Mouse (Mus musculus) kidney, embryonic 15.5 days (tissue): Measurements from ENCODE around the gene Ttc12. TPM values are rescaled to one million over a fixed set of nuclear protein-coding genes. Genes with fewer than 3 reads are reported as not detected.

ENCODE experiments used
- ATAC-seq: fragments of 200-750 bp; cut with Nextera tagmentation; replicated peaks from 2 replicates; pipeline ENCODE4 v1.8.0; 2017; ENCODE audit warnings: moderate TSS enrichment; ENCODE audit not compliant: low FRiP score
- H3K27ac ChIP-seq: fragments of 300-500 bp; sonication (generic); 2 replicates; pipeline ENCODE4 v1.5.1; 2015; ENCODE audit warnings: mild to moderate bottlenecking, inconsistent platforms
- H3K27me3 ChIP-seq: fragments of 300-500 bp; sonication (generic); 2 replicates; pipeline ENCODE4 v1.6.1; 2015; ENCODE audit warnings: inconsistent platforms
- H3K36me3 ChIP-seq: fragments of 300-500 bp; sonication (generic); 2 replicates; pipeline ENCODE4 v1.6.1; 2015; ENCODE audit warnings: inconsistent platforms
- H3K4me1 ChIP-seq: fragments of 300-500 bp; sonication (generic); 2 replicates; pipeline ENCODE4 v1.6.1; 2015; ENCODE audit warnings: inconsistent platforms
- H3K4me2 ChIP-seq: fragments of 300-500 bp; sonication (generic); 2 replicates; pipeline ENCODE4 v1.6.1; 2015; ENCODE audit warnings: moderate library complexity, mild to moderate bottlenecking, inconsistent platforms
- H3K4me3 ChIP-seq: fragments of 300-500 bp; sonication (generic); replicated peaks from 2 replicates; pipeline ENCODE4 v1.5.1; 2015; ENCODE audit warnings: mild to moderate bottlenecking, inconsistent platforms
- H3K9ac ChIP-seq: fragments of 300-500 bp; sonication (generic); 2 replicates; pipeline ENCODE4 v1.6.1; 2015; ENCODE audit warnings: mild to moderate bottlenecking, inconsistent platforms
- H3K9me3 ChIP-seq: fragments of 300-500 bp; sonication (generic); replicated peaks from 2 replicates; pipeline ENCODE4 v1.6.1; 2016; ENCODE audit warnings: inconsistent platforms
- WGBS: fragments of 180-500 bp; shearing (Covaris S2); methylation state at CpG from one replicate; pipeline ENCODE4 v1.1.7; 2015; ENCODE audit warnings: mixed read lengths; 5-methylcytosine and 5-hydroxymethylcytosine counted together
- polyA plus RNA-seq: library from polyadenylated mRNA; unstranded; fragments of >200 nt; fragmentation: Nextera tagmentation; extraction: Ambion mirVana; gene quantifications from 2 replicates; pipeline ENCODE4 v1.2.1, GENCODE M21; 2015

The Ttc12 gene
- polyA plus RNA-seq: 2.4 and 2.5 TPM in 2 replicates

GRCm38 (mm10) chr9:49485892-49486311 lies at the start of gene Ttc12:
Gene Ttc12, minus strand, starts transcription at chr9:49486225.
- peaks cover 9% of the 10 kb centered on the region; the same call in 1 of the 2 replicates for H3K27me3 ChIP-seq
- H3K27ac ChIP-seq: peak within 1 kb of the TSS; percentile 57; the same call in 1 of the 2 replicates
- under 1% methylated on average over 18 of the region's 18 CpGs for WGBS
- peak; percentile 89 for ATAC-seq
- peak within 1 kb of the TSS; percentile 92 for H3K4me2 ChIP-seq
- H3K36me3 ChIP-seq: no peaks in the 10 kb centered on the region
- H3K9ac ChIP-seq: peak within 1 kb of the TSS; percentile 53
- peak within 1 kb of the TSS; percentile 69 for H3K4me3 ChIP-seq
- H3K4me1 ChIP-seq: peaks cover 23% of the 10 kb centered on the region
- no peaks in the 10 kb centered on the region for H3K9me3 ChIP-seq

GRCm38 (mm10) chr9:49534958-49535357 lies 48.9 kb upstream of the Ttc12 start:
- H3K4me3 ChIP-seq: no peak overlapping the region
- no peak overlapping the region for H3K9ac ChIP-seq
- no peaks in the 10 kb centered on the region for H3K27me3 ChIP-seq
- no peaks in the 10 kb centered on the region for H3K9me3 ChIP-seq
- H3K27ac ChIP-seq: no peak overlapping the region
- no peak for ATAC-seq
- WGBS: 44% methylated on average over 4 of the region's 4 CpGs
- peaks cover 50% of the 10 kb centered on the region for H3K4me1 ChIP-seq
- peaks cover 26% of the 10 kb centered on the region for H3K36me3 ChIP-seq
- H3K4me2 ChIP-seq: no peak overlapping the region

- 25% methylated on average over 6 of the region's 8 CpGs for WGBS
- H3K27me3 ChIP-seq: no peaks in the 10 kb centered on the region
- no peak for ATAC-seq
These were observed 48.0 kb upstream of the Ttc12 start for GRCm38 (mm10) chr9:49533912-49534491.

GRCm38 (mm10) chr9:49533455-49533854 lies 47.4 kb upstream of the Ttc12 start:
- Histone ChIP-seq H3K4me2 (no peak overlapping the region), H3K27me3 (no peaks in the 10 kb centered on the region), H3K36me3 (peaks cover 28% of the 10 kb centered on the region), H3K4me3 (no peak overlapping the region), H3K4me1 (peaks cover 41% of the 10 kb centered on the region), H3K9me3 (no peaks in the 10 kb centered on the region), H3K27ac (no peak overlapping the region), H3K9ac (no peak overlapping the region)
- WGBS: 30% methylated on average over 7 of the region's 7 CpGs
- no peak for ATAC-seq

More at GRCm38 (mm10) chr9:49533912-49534491, 48.0 kb upstream of the Ttc12 start:
- Histone ChIP-seq H3K9me3 (no peaks in the 10 kb centered on the region), H3K27ac (no peak overlapping the region), H3K36me3 (peaks cover 26% of the 10 kb centered on the region), H3K9ac (no peak overlapping the region), H3K4me2 (no peak overlapping the region), H3K4me3 (no peak overlapping the region), H3K4me1 (peaks cover 43% of the 10 kb centered on the region)

- ATAC-seq: no peak
- Histone ChIP-seq H3K27me3 (no peaks in the 10 kb centered on the region), H3K27ac (no peak overlapping the region), H3K9me3 (no peaks in the 10 kb centered on the region), H3K36me3 (peaks cover 38% of the 10 kb centered on the region), H3K9ac (no peak overlapping the region), H3K4me1 (peaks cover 27% of the 10 kb centered on the region), H3K4me2 (no peak overlapping the region), H3K4me3 (no peak overlapping the region)
- 91% methylated on average over 6 of the region's 6 CpGs for WGBS
These were observed 45.8 kb upstream of the Ttc12 start for GRCm38 (mm10) chr9:49531833-49532232.

- ATAC-seq: no peak
- H3K4me2 ChIP-seq: no peak overlapping the region
- H3K27ac ChIP-seq: no peak overlapping the region
- H3K36me3 ChIP-seq: peaks cover 38% of the 10 kb centered on the region
- peaks cover 21% of the 10 kb centered on the region for H3K4me1 ChIP-seq
- H3K9me3 ChIP-seq: no peaks in the 10 kb centered on the region
- no peak overlapping the region for H3K4me3 ChIP-seq
- no peaks in the 10 kb centered on the region for H3K27me3 ChIP-seq
- no peak overlapping the region for H3K9ac ChIP-seq
- 40% methylated on average over 7 of the region's 7 CpGs for WGBS
These were observed 45.2 kb upstream of the Ttc12 start for GRCm38 (mm10) chr9:49531257-49531656.

GRCm38 (mm10) chr9:49530739-49531138 lies 44.7 kb upstream of the Ttc12 start:
- H3K4me1 ChIP-seq: peaks cover 16% of the 10 kb centered on the region
- no peak overlapping the region for H3K4me2 ChIP-seq
- no peak overlapping the region for H3K9ac ChIP-seq
- no peak for ATAC-seq
- H3K27ac ChIP-seq: no peak overlapping the region
- H3K36me3 ChIP-seq: peaks cover 40% of the 10 kb centered on the region
- 57% methylated on average over 4 of the region's 4 CpGs for WGBS
- H3K9me3 ChIP-seq: no peaks in the 10 kb centered on the region
- H3K27me3 ChIP-seq: no peaks in the 10 kb centered on the region
- no peak overlapping the region for H3K4me3 ChIP-seq

- Histone ChIP-seq H3K4me2 (no peak overlapping the region), H3K4me1 (peaks cover 10% of the 10 kb centered on the region), H3K36me3 (peaks cover 42% of the 10 kb centered on the region), H3K4me3 (no peak overlapping the region), H3K27ac (no peak overlapping the region), H3K27me3 (no peaks in the 10 kb centered on the region), H3K9me3 (no peaks in the 10 kb centered on the region), H3K9ac (no peak overlapping the region)
- 63% methylated on average over 8 of the region's 8 CpGs for WGBS
- no peak for ATAC-seq
These were observed 43.4 kb upstream of the Ttc12 start for GRCm38 (mm10) chr9:49529366-49529959.

GRCm38 (mm10) chr9:49528943-49529342 lies 42.9 kb upstream of the Ttc12 start:
- Histone ChIP-seq H3K9ac (no peak overlapping the region), H3K9me3 (no peaks in the 10 kb centered on the region), H3K27me3 (no peaks in the 10 kb centered on the region), H3K36me3 (peaks cover 42% of the 10 kb centered on the region), H3K4me3 (no peak overlapping the region), H3K4me1 (peaks cover 5% of the 10 kb centered on the region), H3K4me2 (no peak overlapping the region), H3K27ac (no peak overlapping the region)
- 50% methylated on average over 10 of the region's 10 CpGs for WGBS
- ATAC-seq: no peak

GRCm38 (mm10) chr9:49528026-49528425 lies 42.0 kb upstream of the Ttc12 start:
- H3K9me3 ChIP-seq: no peaks in the 10 kb centered on the region
- no peak overlapping the region for H3K4me3 ChIP-seq
- H3K4me1 ChIP-seq: no peaks in the 10 kb centered on the region
- no peak overlapping the region for H3K4me2 ChIP-seq
- H3K36me3 ChIP-seq: peaks cover 43% of the 10 kb centered on the region
- 83% methylated on average over 5 of the region's 5 CpGs for WGBS
- no peak for ATAC-seq
- no peaks in the 10 kb centered on the region for H3K27me3 ChIP-seq
- H3K27ac ChIP-seq: no peak overlapping the region
- no peak overlapping the region for H3K9ac ChIP-seq

GRCm38 (mm10) chr9:49527340-49527739 lies 41.3 kb upstream of the Ttc12 start:
- no peak for ATAC-seq
- WGBS: 70% methylated on average over 8 of the region's 8 CpGs
- H3K27ac ChIP-seq: no peak overlapping the region

GRCm38 (mm10) chr9:49524721-49525120 lies 38.7 kb upstream of the Ttc12 start:
- Histone ChIP-seq H3K27ac (no peak overlapping the region), H3K9ac (no peak overlapping the region), H3K9me3 (no peaks in the 10 kb centered on the region), H3K4me3 (no peak overlapping the region), H3K36me3 (peaks cover 36% of the 10 kb centered on the region), H3K4me1 (no peaks in the 10 kb centered on the region), H3K27me3 (no peaks in the 10 kb centered on the region), H3K4me2 (no peak overlapping the region)
- no peak for ATAC-seq
- WGBS: 66% methylated on average over 9 of the region's 9 CpGs

More at GRCm38 (mm10) chr9:49527340-49527739, 41.3 kb upstream of the Ttc12 start:
- Histone ChIP-seq H3K9me3 (no peaks in the 10 kb centered on the region), H3K4me1 (no peaks in the 10 kb centered on the region), H3K4me3 (no peak overlapping the region), H3K36me3 (peaks cover 40% of the 10 kb centered on the region), H3K27me3 (no peaks in the 10 kb centered on the region), H3K9ac (no peak overlapping the region), H3K4me2 (no peak overlapping the region)
